Mouse (Mus musculus) liver, adult 2 months (tissue): Measurements from ENCODE around the gene Coa6.

Experiments
- CTCF ChIP-seq: fragments of 200-500 bp; IDR thresholded peaks from 2 replicates; pipeline ENCODE4 v1.5.1; 2011; ENCODE audit warnings: low read depth, low read length, control low read depth
- POLR2A ChIP-seq: fragments of 200-500 bp; IDR thresholded peaks from 2 replicates; pipeline ENCODE4 v1.6.1; 2011; ENCODE audit warnings: low read length, control low read depth; ENCODE audit not compliant: insufficient read depth; ENCODE audit errors: extremely low read depth

DNA sequence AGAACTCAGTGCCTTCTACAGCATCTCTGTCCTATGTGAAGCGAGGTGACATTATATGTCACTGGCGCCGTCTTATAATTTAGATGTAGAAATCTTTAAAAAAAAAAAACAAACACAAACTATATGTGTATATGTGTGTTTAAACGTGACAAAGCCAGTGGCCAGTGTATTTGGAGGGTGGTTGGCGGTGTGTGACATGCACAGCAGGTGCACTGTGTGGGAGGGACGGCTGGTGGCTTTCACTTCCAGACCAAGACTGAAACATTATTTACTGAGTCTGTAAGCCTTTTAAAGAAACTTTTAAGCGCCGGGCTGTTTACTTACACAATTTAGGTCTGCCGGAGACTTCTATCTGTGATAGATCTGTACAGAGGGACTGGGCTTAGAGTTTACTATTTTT is 26.9 kb upstream of the Coa6 start:
- TF ChIP-seq CTCF (no peak), POLR2A (no peak)
